Mouse (Mus musculus): ENCODE measurements around the gene Uap1l1.

DNA sequence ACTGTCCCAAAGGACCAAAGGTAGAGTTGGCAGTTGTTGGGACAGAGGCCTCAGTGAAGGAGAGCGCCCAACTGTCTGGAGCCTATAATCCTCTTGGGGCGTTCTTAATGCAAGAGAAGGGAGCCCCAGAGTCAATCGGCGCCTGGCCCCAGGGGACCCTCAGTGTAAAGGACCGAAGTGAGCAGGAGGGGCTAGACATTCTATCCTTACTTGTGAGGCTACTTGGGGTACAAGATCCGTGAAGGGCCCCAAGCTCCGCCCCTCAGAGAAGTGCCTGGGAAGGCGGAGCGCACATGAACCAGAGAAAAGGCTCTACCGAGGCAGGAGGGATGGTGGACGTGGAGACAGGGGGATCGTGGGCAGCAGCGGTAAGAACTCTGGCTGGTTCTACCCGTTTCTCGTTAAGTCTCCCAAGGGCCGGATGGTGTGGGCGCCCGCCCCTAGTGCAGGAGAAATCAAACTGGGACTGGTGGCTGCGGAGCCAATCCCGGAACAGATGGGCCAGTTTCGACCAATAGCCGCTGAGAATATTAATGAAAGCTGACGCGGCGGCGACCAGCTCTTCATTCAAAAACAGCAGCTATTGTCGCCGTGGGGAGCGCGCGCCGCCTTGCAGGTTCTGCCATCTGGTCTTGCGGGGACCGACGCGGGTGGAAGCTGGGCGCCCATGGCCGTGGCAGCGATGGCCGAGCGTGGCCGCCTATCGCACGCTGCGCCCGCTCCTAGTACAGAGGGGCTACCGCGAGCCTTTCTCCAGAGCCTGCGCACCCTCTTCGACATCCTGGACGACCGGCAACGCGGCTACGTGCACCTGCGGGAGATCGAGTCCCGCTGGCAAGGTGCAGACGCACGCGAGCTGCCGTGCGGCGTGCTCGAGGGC, 6.5 kb upstream of the Uap1l1 start, which contains the start of gene Sapcd2:
- TF ChIP-seq CTCF (IDR thresholded peaks at IDR 0.05; ENCODE audit: insufficient read depth, low read length) (no peak), POLR2A (IDR thresholded peaks at IDR 0.05; ENCODE audit: borderline replicate concordance, extremely low read depth, low read depth, low read length) (no peak)
